ENCODE assay signal across 9 mouse cellular contexts in genomic region chr2:145167051-145167663, GRCm38 (mm10). TPM values are rescaled to one million over a fixed set of nuclear protein-coding genes. Genes with fewer than 3 reads are reported as not detected.
A peak's percentile ranks its signal among the peaks of the same experiment; 100 is the strongest.
DNase-seq lines count a peak whose midpoint lies in the region; ATAC-seq lines count a peak whose summit lies in the region.
"Had no signal": no experiment of that assay in that cellular context is flagged by ENCODE, and none has a peak within 500 bp of the region (broad histone marks: within the 10 kb centered on the region; RNA-seq: fewer than 3 reads in every experiment).

No protein-coding gene starts in this region.

- no peaks in the 10 kb centered on the region; the same call in 1 of the 2 replicates for H3K4me1 ChIP-seq in intestine, embryonic 14.5 days (replicated peaks; ENCODE audit: control insufficient read depth, insufficient read depth, low read length)
- peaks cover 75% of the 10 kb centered on the region for H3K4me1 ChIP-seq in megakaryocyte, embryonic 14.5 days

- H3K9me3 ChIP-seq in intestine, embryonic 14.5 days (ENCODE audit: control insufficient read depth, low read length): no peaks in the 10 kb centered on the region
- no peaks in the 10 kb centered on the region for H3K9me3 ChIP-seq in megakaryocyte, embryonic 14.5 days

- H3K36me3 ChIP-seq in intestine, embryonic 14.5 days (ENCODE audit: control insufficient read depth, insufficient read depth, low read length): no peaks in the 10 kb centered on the region
- peaks cover 8% of the 10 kb centered on the region for H3K36me3 ChIP-seq in megakaryocyte, embryonic 14.5 days (replicated peaks; ENCODE audit: low read length)

- intact Hi-C loops in left cerebral cortex, postnatal 14 days (cut with DNase I): loop anchor here (2.0 to 5.0 kb wide), 3 partner anchors 125 to 530 kb away; no protein-coding TSS in a partner anchor

- H3K9ac ChIP-seq in intestine, embryonic 14.5 days (ENCODE audit: low read length): peak overlapping the region; percentile 75

- peak overlapping the region; percentile 73 for H3K4me3 ChIP-seq in intestine, embryonic 14.5 days (ENCODE audit: low read depth, low read length)
- H3K4me3 ChIP-seq in megakaryocyte, embryonic 14.5 days (replicated peaks): peak overlapping the region; percentile 99

- DNase-seq in adrenal gland, postnatal 14 days: peak; percentile 85
- DNase-seq in embryo, embryonic 11 days: peak; percentile 82
- peak; percentile 68 to 80 for DNase-seq in gastrocnemius, postnatal 4 days (ENCODE audit: low spot score in 2 of 2)
- peak; percentile 83 for DNase-seq in intestine, embryonic 14.5 days (ENCODE audit: low spot score)
- peak; percentile 65 to 70 for DNase-seq in left cerebral cortex, postnatal 14 days (ENCODE audit: low spot score in 2 of 2)
- peak; percentile 72 for DNase-seq in right cerebral cortex, postnatal 14 days

- under 1% methylated on average over 22 of the region's 38 CpGs for WGBS in intestine, embryonic 14.5 days

- H3K27ac ChIP-seq in intestine, embryonic 14.5 days (ENCODE audit: low read depth): peak overlapping the region; percentile 89
- H3K27ac ChIP-seq: macrophage had no signal

- H3K27me3 ChIP-seq in intestine, embryonic 14.5 days (replicated peaks; ENCODE audit: control insufficient read depth, insufficient read depth, low read length): no peaks in the 10 kb centered on the region
- H3K27me3 ChIP-seq in megakaryocyte, embryonic 14.5 days (replicated peaks): no peaks in the 10 kb centered on the region

- H3K4me2 ChIP-seq in intestine, embryonic 14.5 days (ENCODE audit: low read length): peak overlapping the region; percentile 81

- ATAC-seq in intestine, embryonic 14.5 days (replicated peaks; ENCODE audit: low FRiP score, low TSS enrichment, low read depth): peak; percentile 67
- no peak for ATAC-seq in erythroid progenitor cell, adult 5-6 weeks (replicated peaks; ENCODE audit: low FRiP score, poor library complexity, severe bottlenecking)

RNA-seq across cellular contexts. Expression of gene Slc24a3, which starts 0.4 kb away (rescaled TPM):
- 40.5 and 40.6 TPM in 2 replicates for total RNA-seq in adrenal gland, postnatal 14 days (2021)
- total RNA-seq in gastrocnemius, postnatal 4 days (2021): 10 to 100 TPM; 11.6 to 12.0 TPM
- polyA plus RNA-seq in intestine, embryonic 14.5 days (2014; fragmentation: Nextera tagmentation; extraction: Ambion mirVana): 7.3 and 8.8 TPM in 2 replicates
- total RNA-seq in left cerebral cortex, postnatal 14 days (2021): 100 to 1,000 TPM; 159 to 160 TPM
- 66.1 and 106 TPM in 2 replicates for polyA plus RNA-seq in megakaryocyte, embryonic 14.5 days (2012; ENCODE audit: insufficient read depth, low replicate concordance)
- total RNA-seq in erythroid progenitor cell, adult 5-6 weeks (2015; ENCODE audit: low replicate concordance): 1.1 and 1.3 TPM in 2 replicates
- total RNA-seq in erythroid progenitor cell, adult 5-6 weeks (2017; ENCODE audit: low replicate concordance): not detected in 2 replicates

Comparison
In these comparisons a context has a peak if more than half of its experiments do, and no peak if none do; other contexts are left out.
1. RNA of gene Slc24a3, which starts 0.4 kb away (total RNA-seq): 159 to 160 TPM in left cerebral cortex, postnatal 14 days, 40.5 to 40.6 TPM in adrenal gland, postnatal 14 days and 11.6 to 12.0 TPM in gastrocnemius, postnatal 4 days; 1.1 to 1.3 TPM in erythroid progenitor cell, adult 5-6 weeks; every median in the first group is over 4 times any median in the second.
2. Peak in every context shown above with its lines, with median percentiles within 50 percentile points of each other: DNase-seq.